Mouse (Mus musculus): Measurements from ENCODE around the gene Akr1c21. TPM values are rescaled to one million over a fixed set of nuclear protein-coding genes. Genes with fewer than 3 reads are reported as not detected.

The Akr1c21 gene
- not detected in 2 replicates for polyA plus RNA-seq (2012; rRNA removed; ENCODE audit: low replicate concordance)

GRCm38 (mm10) chr13:4573871-4574270, at the start of gene Akr1c21:
TSS of gene Akr1c21 (plus strand) at chr13:4574075.

GRCm38 (mm10) chr13:4608961-4609409, 35.1 kb downstream of the Akr1c21 start, which contains the start of gene Akr1e1:
TSS of gene Akr1e1 (minus strand) at chr13:4609174.

Other genes starting within 250 kb of the Akr1c21 start
- gene Akr1c6, start 139.8 kb upstream of the Akr1c21 start, polyA plus RNA-seq (2012; rRNA removed; ENCODE audit: low replicate concordance), result 0.37 TPM in 1 of 2 replicates, not detected in the other
- gene Akr1c20, start 50.7 kb upstream of the Akr1c21 start, polyA plus RNA-seq (2012; rRNA removed; ENCODE audit: low replicate concordance), result not detected in 2 replicates
- gene Akr1e1, start 35.1 kb downstream of the Akr1c21 start, polyA plus RNA-seq (2012; rRNA removed; ENCODE audit: low replicate concordance), result 1.1 and 3.2 TPM in 2 replicates

All from mammary gland, adult 2 months (tissue).